Mouse (Mus musculus): Measurements from ENCODE around the gene Lst1.

Lst1 gene

DNA sequence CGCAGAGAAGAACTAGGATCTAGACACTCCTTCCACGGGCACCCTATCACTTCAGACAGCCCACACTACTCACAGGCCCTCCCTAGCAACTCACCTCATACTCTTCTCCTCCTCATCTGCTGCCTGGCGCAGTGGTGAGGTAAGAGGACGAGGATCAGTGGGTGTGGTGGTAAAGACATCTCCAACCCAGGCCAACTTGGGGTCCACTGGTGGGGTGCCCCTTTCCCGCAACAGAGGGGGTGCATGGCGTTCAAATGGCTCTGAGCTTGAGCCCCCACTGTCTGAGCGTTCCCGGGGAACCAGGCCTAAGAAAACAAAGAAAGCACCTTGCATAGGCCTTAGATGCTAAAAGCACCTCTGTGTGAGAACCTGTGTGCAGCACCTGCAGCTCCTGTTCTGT, 31.0 kb downstream of the Lst1 start:
- DNase-seq, result no peak

- no peak for DNase-seq
These were observed 31.6 kb downstream of the Lst1 start for GRCm38 (mm10) chr17:35156461-35157200.

- DNase-seq, result no peak
These were observed 32.8 kb downstream of the Lst1 start for GRCm38 (mm10) chr17:35155451-35155850.

DNA sequence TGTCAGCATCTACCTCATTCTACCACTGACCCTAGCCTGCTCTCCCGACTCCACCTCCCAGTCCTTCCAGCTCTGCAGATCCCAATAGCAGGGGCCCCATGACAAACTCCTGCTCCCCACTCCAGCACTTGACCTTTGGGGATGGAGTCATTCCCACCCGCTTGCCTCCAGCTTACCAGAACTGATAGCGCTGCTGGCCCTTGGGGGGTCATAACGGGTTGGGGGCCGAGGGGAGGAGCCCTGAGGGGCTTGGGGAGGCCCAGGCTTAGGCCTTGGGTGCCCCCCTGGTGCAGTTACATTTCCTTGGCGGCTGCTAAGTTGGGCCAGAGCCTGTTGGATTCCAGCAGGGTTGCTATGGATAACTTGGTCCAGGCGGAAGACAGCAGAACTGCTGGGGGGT, 33.6 kb downstream of the Lst1 start:
- no peak for DNase-seq

- DNase-seq, result no peak
These were observed 34.3 kb downstream of the Lst1 start for GRCm38 (mm10) chr17:35153931-35154330.

GRCm38 (mm10) chr17:35153077-35153476, 35.2 kb downstream of the Lst1 start:
- DNase-seq, result no peak

DNA sequence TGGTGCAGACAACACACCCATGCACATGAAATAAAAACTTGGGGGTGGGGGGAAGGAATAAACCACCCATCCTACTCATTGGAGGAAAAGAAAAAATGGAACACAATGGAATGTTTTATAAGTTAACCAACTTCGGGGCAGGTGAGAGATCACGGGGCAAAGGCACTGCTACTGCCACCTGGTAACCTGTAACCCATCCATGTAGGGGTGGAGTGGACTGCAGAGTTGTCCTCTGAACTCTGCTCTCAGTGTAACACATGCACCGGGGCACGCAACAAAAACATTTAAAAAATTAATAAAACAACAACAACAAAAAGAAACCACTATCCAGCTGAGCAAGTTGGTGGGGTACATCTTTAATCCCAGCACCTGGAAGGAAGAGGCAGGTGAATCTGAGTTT, 36.1 kb downstream of the Lst1 start:
- DNase-seq, result no peak

GRCm38 (mm10) chr17:35147922-35148639, 40.2 kb downstream of the Lst1 start:
- DNase-seq, result no peak

DNA sequence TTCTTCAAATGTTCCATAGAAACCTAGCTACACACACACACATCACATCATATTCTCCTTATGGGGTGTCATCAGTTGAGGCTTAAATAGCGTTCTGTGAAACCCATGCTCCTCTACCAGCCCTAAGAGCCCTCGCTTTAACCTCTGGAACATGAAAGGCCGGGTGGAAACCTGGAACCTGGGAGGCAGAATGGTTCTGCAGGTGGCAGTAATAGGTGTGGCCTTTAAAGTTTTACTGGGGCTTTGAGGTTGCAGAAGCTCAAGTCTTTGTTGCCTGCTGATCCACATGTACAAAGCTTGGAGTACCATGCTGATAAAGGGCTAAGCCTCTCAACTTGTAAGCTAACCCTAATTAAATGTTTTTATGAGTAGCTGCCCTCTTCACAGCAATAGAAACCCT, 40.9 kb downstream of the Lst1 start:
- DNase-seq, result no peak

DNA sequence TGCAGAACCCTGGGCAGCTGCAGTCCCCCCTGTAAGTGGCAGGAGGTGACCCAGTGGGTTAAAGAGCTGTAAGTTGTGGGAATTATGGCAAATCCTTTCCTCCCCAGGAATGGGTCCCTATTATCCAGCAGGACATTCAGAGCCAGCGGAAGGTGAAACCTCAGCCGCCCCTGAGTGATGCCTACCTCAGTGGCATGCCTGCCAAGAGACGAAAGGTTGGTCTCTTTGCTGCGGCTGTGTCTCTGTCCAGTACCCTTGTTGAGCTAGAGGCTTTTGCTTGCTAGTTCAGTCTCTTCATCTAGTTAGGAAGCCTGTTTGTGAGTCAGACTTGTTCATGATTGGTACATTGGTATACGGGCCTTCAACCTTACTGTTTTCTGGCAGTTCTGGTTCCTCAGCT, 42.1 kb downstream of the Lst1 start:
- DNase-seq, result no peak

DNA sequence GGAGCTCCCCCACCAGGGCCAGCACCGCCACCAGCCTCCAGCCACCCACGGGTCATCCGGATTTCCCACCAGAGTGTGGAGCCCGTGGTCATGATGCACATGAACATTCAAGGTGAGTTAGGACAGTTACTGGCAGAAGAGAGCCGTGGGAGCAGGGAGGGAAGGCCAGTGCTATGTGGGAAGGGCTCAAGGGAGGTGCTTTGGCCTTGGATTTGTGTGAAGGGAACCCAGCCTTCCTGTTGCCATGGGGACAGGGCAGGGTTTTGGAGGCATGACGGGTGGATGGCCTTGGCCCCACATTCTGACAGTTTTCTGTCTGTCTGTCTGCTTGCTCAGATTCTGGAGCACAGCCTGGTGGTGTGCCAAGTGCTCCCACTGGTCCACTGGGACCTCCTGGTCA, 46.3 kb downstream of the Lst1 start:
- DNase-seq, result no peak

- DNase-seq, result no peak
These were observed 47.7 kb downstream of the Lst1 start for GRCm38 (mm10) chr17:35140490-35140996.

GRCm38 (mm10) chr17:35139269-35139668, 49.0 kb downstream of the Lst1 start:
- DNase-seq, result no peak

DNA sequence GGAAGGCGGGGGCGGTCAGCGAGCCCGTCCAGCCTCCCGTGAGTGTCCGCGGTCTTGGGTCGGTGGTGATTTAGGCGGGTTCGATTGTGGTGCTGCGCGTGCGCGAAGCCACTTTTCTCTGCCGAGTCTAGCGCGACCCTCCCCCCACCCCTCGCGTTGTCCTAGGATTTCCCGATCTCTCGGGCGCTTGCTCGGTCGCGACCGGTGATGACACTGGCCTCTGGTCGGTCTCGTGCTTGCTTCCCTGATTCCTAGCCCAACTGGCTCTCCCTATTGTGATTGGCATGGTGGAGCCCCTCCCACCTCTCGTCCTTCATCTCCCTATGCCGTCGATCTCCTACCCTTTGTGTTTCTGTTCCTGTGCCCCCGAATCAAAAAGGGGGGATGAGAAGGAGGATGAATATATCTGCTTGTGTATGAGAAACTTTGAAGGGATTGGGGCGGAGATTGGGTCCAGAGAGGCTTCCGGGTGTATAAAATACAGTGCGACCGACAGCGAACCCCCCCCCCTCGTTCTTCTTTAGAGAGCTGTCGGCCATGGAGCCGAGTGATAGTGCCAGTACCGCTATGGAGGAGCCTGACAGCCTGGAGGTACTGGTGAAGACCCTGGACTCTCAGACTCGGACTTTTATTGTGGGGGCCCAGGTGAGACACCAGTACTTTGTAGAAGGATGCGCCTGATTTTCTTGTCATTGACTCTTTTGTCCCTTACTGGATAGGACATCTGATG, 52.5 kb downstream of the Lst1 start:
- no peak for DNase-seq

All from cerebellum, postnatal 36 days (tissue).